Mouse (Mus musculus): ENCODE measurements around the gene Abhd2. TPM values are rescaled to one million over a fixed set of nuclear protein-coding genes. Genes with fewer than 3 reads are reported as not detected.

Gene Abhd2
- polyA plus RNA-seq, 1 experiment from 2014 or later, result 4.9 TPM

GRCm38 (mm10) chr7:79241931-79242625 lies 30.9 kb upstream of the Abhd2 start:
- no peaks in the 10 kb centered on the region for H3K9me3 ChIP-seq (replicated peaks; ENCODE audit: control insufficient read depth, low read length)
- peaks cover 5% of the 10 kb centered on the region; the same call in 1 of the 2 replicates for H3K27me3 ChIP-seq (ENCODE audit: control insufficient read depth, insufficient read depth, low read length)
- H3K4me3 ChIP-seq (ENCODE audit: low read depth, low read length), result no peak overlapping the region
- 59% methylated on average over 10 of the region's 10 CpGs for WGBS (ENCODE audit: insufficient replicate concordance)
- H3K36me3 ChIP-seq (ENCODE audit: control insufficient read depth, insufficient read depth, low read length), result no peaks in the 10 kb centered on the region
- no peaks in the 10 kb centered on the region for H3K4me1 ChIP-seq (ENCODE audit: control insufficient read depth, insufficient read depth, low read length)
- ATAC-seq (replicated peaks; ENCODE audit: insufficient number of reproducible peaks, low FRiP score, low TSS enrichment), result no peak
- no peak overlapping the region for H3K4me2 ChIP-seq
- no peak overlapping the region for H3K9ac ChIP-seq (ENCODE audit: low read depth, low read length)
- H3K27ac ChIP-seq (ENCODE audit: low read depth, low read length), result no peak overlapping the region

DNA sequence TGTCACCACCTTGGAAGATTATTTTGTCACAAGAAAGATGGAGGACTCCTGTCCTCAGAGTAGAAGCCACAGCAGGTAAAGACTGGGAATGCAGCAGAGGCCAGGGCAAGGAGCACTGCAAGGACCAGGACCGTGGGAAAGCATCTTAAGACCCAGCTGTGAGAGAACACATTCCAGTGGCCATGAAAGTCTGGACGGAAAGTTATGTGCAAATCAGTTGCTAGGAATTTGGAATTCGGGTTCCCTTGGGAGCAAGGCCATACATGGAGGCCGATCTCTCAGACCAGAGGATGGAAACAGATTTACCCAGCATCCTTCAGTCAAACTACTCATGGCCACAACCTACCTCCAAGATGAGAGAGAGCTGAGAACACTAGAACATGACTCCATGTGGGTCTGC lies 29.8 kb upstream of the Abhd2 start:
- Histone ChIP-seq H3K4me3 (ENCODE audit: low read depth, low read length) (no peak overlapping the region), H3K4me1 (ENCODE audit: control insufficient read depth, insufficient read depth, low read length) (peaks cover 3% of the 10 kb centered on the region; the same call in 1 of the 2 replicates), H3K36me3 (ENCODE audit: control insufficient read depth, insufficient read depth, low read length) (no peaks in the 10 kb centered on the region), H3K4me2 (no peak overlapping the region), H3K27ac (ENCODE audit: low read depth, low read length) (no peak overlapping the region), H3K27me3 (ENCODE audit: control insufficient read depth, insufficient read depth, low read length) (peaks cover 5% of the 10 kb centered on the region; the same call in 1 of the 2 replicates), H3K9me3 (replicated peaks; ENCODE audit: control insufficient read depth, low read length) (no peaks in the 10 kb centered on the region), H3K9ac (ENCODE audit: low read depth, low read length) (no peak overlapping the region)
- 51% methylated on average over 4 of the region's 4 CpGs for WGBS (ENCODE audit: insufficient replicate concordance)
- no peak for ATAC-seq (replicated peaks; ENCODE audit: insufficient number of reproducible peaks, low FRiP score, low TSS enrichment)

GRCm38 (mm10) chr7:79246039-79246670 lies 26.8 kb upstream of the Abhd2 start:
- Histone ChIP-seq H3K27ac (ENCODE audit: low read depth, low read length) (no peak overlapping the region), H3K36me3 (ENCODE audit: control insufficient read depth, insufficient read depth, low read length) (no peaks in the 10 kb centered on the region), H3K4me3 (ENCODE audit: low read depth, low read length) (peak overlapping the region; percentile 8; the same call in 1 of the 2 replicates), H3K27me3 (ENCODE audit: control insufficient read depth, insufficient read depth, low read length) (peaks cover 4% of the 10 kb centered on the region; the same call in 1 of the 2 replicates), H3K4me1 (ENCODE audit: control insufficient read depth, insufficient read depth, low read length) (peaks cover 3% of the 10 kb centered on the region; the same call in 1 of the 2 replicates), H3K9ac (ENCODE audit: low read depth, low read length) (no peak overlapping the region), H3K4me2 (peak overlapping the region; percentile 57), H3K9me3 (replicated peaks; ENCODE audit: control insufficient read depth, low read length) (no peaks in the 10 kb centered on the region)
- ATAC-seq (replicated peaks; ENCODE audit: insufficient number of reproducible peaks, low FRiP score, low TSS enrichment), result no peak
- 15% methylated on average over 18 of the region's 18 CpGs for WGBS (ENCODE audit: insufficient replicate concordance)

DNA sequence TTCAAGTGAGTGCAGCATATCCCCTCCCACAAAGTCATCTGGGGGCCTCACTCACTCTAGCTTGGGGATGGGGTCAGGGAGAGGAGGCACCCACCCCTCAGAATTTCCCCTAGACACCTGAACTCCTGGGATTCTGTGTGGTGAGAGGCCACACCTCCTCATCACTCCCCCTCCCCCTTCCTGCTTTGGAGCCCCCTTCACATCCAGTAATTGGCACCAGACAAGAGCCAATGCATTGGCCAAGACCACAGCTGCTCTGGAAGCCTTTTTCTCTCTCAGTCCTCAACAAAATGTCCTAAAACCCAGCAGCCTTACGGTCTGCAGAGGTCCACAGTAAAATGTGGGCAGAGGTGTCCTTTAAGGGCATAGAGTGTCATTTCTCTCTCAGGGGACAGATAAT lies 25.6 kb upstream of the Abhd2 start:
- Histone ChIP-seq H3K27me3 (ENCODE audit: control insufficient read depth, insufficient read depth, low read length) (no peaks in the 10 kb centered on the region), H3K4me1 (ENCODE audit: control insufficient read depth, insufficient read depth, low read length) (peaks cover 3% of the 10 kb centered on the region; the same call in 1 of the 2 replicates), H3K36me3 (ENCODE audit: control insufficient read depth, insufficient read depth, low read length) (no peaks in the 10 kb centered on the region), H3K4me3 (ENCODE audit: low read depth, low read length) (no peak overlapping the region), H3K4me2 (no peak overlapping the region), H3K27ac (ENCODE audit: low read depth, low read length) (no peak overlapping the region), H3K9me3 (replicated peaks; ENCODE audit: control insufficient read depth, low read length) (no peaks in the 10 kb centered on the region), H3K9ac (ENCODE audit: low read depth, low read length) (no peak overlapping the region)
- 71% methylated on average over 1 of the region's 1 CpGs for WGBS (ENCODE audit: insufficient replicate concordance)
- ATAC-seq (replicated peaks; ENCODE audit: insufficient number of reproducible peaks, low FRiP score, low TSS enrichment), result no peak

DNA sequence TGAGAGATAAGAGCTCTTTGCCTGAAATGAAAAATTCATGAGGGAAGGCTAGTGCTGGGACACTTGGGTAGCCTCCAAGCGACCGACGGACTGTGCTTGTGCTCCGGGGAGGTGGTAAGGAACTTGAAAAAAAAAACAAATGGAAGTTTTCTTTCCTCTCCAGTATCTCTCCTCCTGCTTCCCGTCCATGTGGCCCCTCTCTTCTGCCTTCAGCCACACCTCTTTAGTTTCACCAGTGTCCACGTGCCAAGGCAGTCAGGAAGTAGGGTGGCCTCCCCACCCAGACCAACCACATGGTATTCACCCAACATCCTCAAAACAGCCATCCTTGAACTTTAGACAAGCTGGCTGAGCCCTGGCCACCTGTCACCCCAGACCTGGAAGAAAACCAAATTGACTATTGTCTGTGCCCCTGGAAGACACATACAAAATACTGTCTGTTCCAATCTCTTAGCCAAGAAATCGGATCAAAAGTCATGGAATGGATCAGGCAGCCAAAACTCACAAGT lies 25.1 kb upstream of the Abhd2 start:
- H3K9me3 ChIP-seq (replicated peaks; ENCODE audit: control insufficient read depth, low read length), result no peaks in the 10 kb centered on the region
- H3K4me1 ChIP-seq (ENCODE audit: control insufficient read depth, insufficient read depth, low read length), result peaks cover 3% of the 10 kb centered on the region; the same call in 1 of the 2 replicates
- H3K4me2 ChIP-seq, result no peak overlapping the region
- H3K4me3 ChIP-seq (ENCODE audit: low read depth, low read length), result no peak overlapping the region
- H3K27me3 ChIP-seq (ENCODE audit: control insufficient read depth, insufficient read depth, low read length), result no peaks in the 10 kb centered on the region
- H3K36me3 ChIP-seq (ENCODE audit: control insufficient read depth, insufficient read depth, low read length), result no peaks in the 10 kb centered on the region
- no peak overlapping the region for H3K27ac ChIP-seq (ENCODE audit: low read depth, low read length)
- H3K9ac ChIP-seq (ENCODE audit: low read depth, low read length), result no peak overlapping the region
- ATAC-seq (replicated peaks; ENCODE audit: insufficient number of reproducible peaks, low FRiP score, low TSS enrichment), result no peak
- 45% methylated on average over 7 of the region's 7 CpGs for WGBS (ENCODE audit: insufficient replicate concordance)

- 88% methylated on average over 2 of the region's 2 CpGs for WGBS (ENCODE audit: insufficient replicate concordance)
- H3K27me3 ChIP-seq (ENCODE audit: control insufficient read depth, insufficient read depth, low read length), result no peaks in the 10 kb centered on the region
- no peak overlapping the region for H3K9ac ChIP-seq (ENCODE audit: low read depth, low read length)
- no peak overlapping the region for H3K4me2 ChIP-seq
- no peaks in the 10 kb centered on the region for H3K9me3 ChIP-seq (replicated peaks; ENCODE audit: control insufficient read depth, low read length)
- no peak overlapping the region for H3K4me3 ChIP-seq (ENCODE audit: low read depth, low read length)
- no peaks in the 10 kb centered on the region for H3K36me3 ChIP-seq (ENCODE audit: control insufficient read depth, insufficient read depth, low read length)
- no peak overlapping the region for H3K27ac ChIP-seq (ENCODE audit: low read depth, low read length)
- ATAC-seq (replicated peaks; ENCODE audit: insufficient number of reproducible peaks, low FRiP score, low TSS enrichment), result no peak
- peaks cover 3% of the 10 kb centered on the region for H3K4me1 ChIP-seq (ENCODE audit: control insufficient read depth, insufficient read depth, low read length)
Observed at GRCm38 (mm10) chr7:79249581-79249980, 23.4 kb upstream of the Abhd2 start.

- Histone ChIP-seq H3K4me2 (no peak overlapping the region), H3K9me3 (replicated peaks; ENCODE audit: control insufficient read depth, low read length) (no peaks in the 10 kb centered on the region), H3K4me3 (ENCODE audit: low read depth, low read length) (no peak overlapping the region), H3K27me3 (ENCODE audit: control insufficient read depth, insufficient read depth, low read length) (no peaks in the 10 kb centered on the region), H3K36me3 (ENCODE audit: control insufficient read depth, insufficient read depth, low read length) (no peaks in the 10 kb centered on the region), H3K9ac (ENCODE audit: low read depth, low read length) (0 out of 2 replicates have a peak overlapping the region, but pooled peaks have one; percentile 8), H3K27ac (ENCODE audit: low read depth, low read length) (no peak overlapping the region), H3K4me1 (ENCODE audit: control insufficient read depth, insufficient read depth, low read length) (no peaks in the 10 kb centered on the region; the same call in none of the 2 replicates)
- WGBS (ENCODE audit: insufficient replicate concordance), result 55% methylated on average over 3 of the region's 3 CpGs
- no peak for ATAC-seq (replicated peaks; ENCODE audit: insufficient number of reproducible peaks, low FRiP score, low TSS enrichment)
Observed at GRCm38 (mm10) chr7:79254248-79254888, 18.6 kb upstream of the Abhd2 start.

DNA sequence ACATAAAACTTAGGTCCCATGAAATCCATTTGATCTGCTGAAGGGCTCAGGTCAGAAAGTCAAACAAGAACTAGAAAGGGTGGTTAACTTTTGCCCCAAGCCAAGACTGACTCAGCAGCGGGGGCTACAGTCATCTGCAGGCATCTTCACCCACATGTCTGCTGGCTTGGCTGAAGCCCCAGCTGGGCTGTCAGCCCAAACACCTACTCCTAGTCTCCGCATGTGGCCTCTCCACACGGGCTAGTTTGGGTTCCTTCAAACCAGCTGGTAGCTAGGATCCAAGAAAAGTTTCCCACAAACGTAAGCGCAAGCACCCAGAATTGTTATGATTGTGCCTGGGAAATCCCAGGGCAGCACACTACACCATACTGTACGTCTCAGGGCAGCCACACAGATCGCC lies 17.6 kb upstream of the Abhd2 start:
- ATAC-seq (replicated peaks; ENCODE audit: insufficient number of reproducible peaks, low FRiP score, low TSS enrichment), result no peak
- no peaks in the 10 kb centered on the region for H3K27me3 ChIP-seq (ENCODE audit: control insufficient read depth, insufficient read depth, low read length)
- 84% methylated on average over 7 of the region's 7 CpGs for WGBS (ENCODE audit: insufficient replicate concordance)
- no peak overlapping the region for H3K4me3 ChIP-seq (ENCODE audit: low read depth, low read length)
- H3K9ac ChIP-seq (ENCODE audit: low read depth, low read length), result no peak overlapping the region
- no peak overlapping the region for H3K4me2 ChIP-seq
- H3K4me1 ChIP-seq (ENCODE audit: control insufficient read depth, insufficient read depth, low read length), result no peaks in the 10 kb centered on the region; the same call in none of the 2 replicates
- H3K9me3 ChIP-seq (replicated peaks; ENCODE audit: control insufficient read depth, low read length), result no peaks in the 10 kb centered on the region
- H3K36me3 ChIP-seq (ENCODE audit: control insufficient read depth, insufficient read depth, low read length), result no peaks in the 10 kb centered on the region
- H3K27ac ChIP-seq (ENCODE audit: low read depth, low read length), result no peak overlapping the region

All from heart, embryonic 11.5 days (tissue).